Mouse (Mus musculus) embryo, embryonic 10.5 days (tissue): Measurements from ENCODE around the gene Npm3.

Source experiments
- DNase-seq: peaks from one replicate; pipeline ENCODE4 v3.0.0-alpha.2; 2015; ENCODE audit warnings: low spot score

Npm3 gene

GRCm38 (mm10) chr19:45734191-45734590, 15.2 kb downstream of the Npm3 start:
- no peak for DNase-seq

GRCm38 (mm10) chr19:45733564-45733963, 15.8 kb downstream of the Npm3 start:
- no peak for DNase-seq

- DNase-seq, result no peak
Measured at GRCm38 (mm10) chr19:45731658-45732057, 17.7 kb downstream of the Npm3 start.

- DNase-seq, result no peak
Measured at GRCm38 (mm10) chr19:45730042-45730441, 19.3 kb downstream of the Npm3 start.

GRCm38 (mm10) chr19:45727231-45727630, 22.2 kb downstream of the Npm3 start:
- DNase-seq, result no peak

GRCm38 (mm10) chr19:45725677-45726277, 23.6 kb downstream of the Npm3 start:
- DNase-seq, result no peak

GRCm38 (mm10) chr19:45722188-45722587, 27.2 kb downstream of the Npm3 start:
- DNase-seq, result no peak

- no peak for DNase-seq
Measured at GRCm38 (mm10) chr19:45718286-45718685, 31.1 kb downstream of the Npm3 start.

- peak; percentile 84 for DNase-seq
Measured at GRCm38 (mm10) chr19:45717493-45718220, 31.7 kb downstream of the Npm3 start.

GRCm38 (mm10) chr19:45708704-45709103, 40.7 kb downstream of the Npm3 start:
- no peak for DNase-seq
